Mouse (Mus musculus) lung, embryonic 14.5 days (tissue): Measurements from ENCODE around the gene Grin2a. TPM values are rescaled to one million over a fixed set of nuclear protein-coding genes. Genes with fewer than 3 reads are reported as not detected.

Experiments
- ATAC-seq: fragments of 200-750 bp; cut with Nextera tagmentation; 2 replicates; pipeline ENCODE4 v1.8.0; 2017; ENCODE audit warnings: mild to moderate bottlenecking, moderate TSS enrichment, moderate library complexity; ENCODE audit not compliant: insufficient read depth
- DNase-seq: peaks from one replicate; pipeline ENCODE4 v3.0.0-alpha.2; 2015
- H3K27ac ChIP-seq: fragments of 300-500 bp; sonication (generic); 2 replicates; pipeline ENCODE4 v1.5.1; 2014; ENCODE audit warnings: low read depth, mild to moderate bottlenecking, moderate library complexity
- H3K27me3 ChIP-seq: fragments of 300-500 bp; sonication (generic); 2 replicates; pipeline ENCODE4 v1.6.1; 2014; ENCODE audit warnings: low read length, control low read depth; ENCODE audit not compliant: insufficient read depth
- H3K36me3 ChIP-seq: fragments of 300-500 bp; sonication (generic); 2 replicates; pipeline ENCODE4 v1.6.1; 2014; ENCODE audit warnings: control low read depth; ENCODE audit not compliant: insufficient read depth
- H3K4me1 ChIP-seq: fragments of 300-500 bp; sonication (generic); 2 replicates; pipeline ENCODE4 v1.6.1; 2014; ENCODE audit warnings: antibody characterized with exemption, control low read depth; ENCODE audit not compliant: insufficient read depth
- H3K4me2 ChIP-seq: fragments of 300-500 bp; sonication (generic); 2 replicates; pipeline ENCODE4 v1.6.1; 2014; ENCODE audit warnings: mild to moderate bottlenecking
- H3K4me3 ChIP-seq: fragments of 300-500 bp; sonication (generic); 2 replicates; pipeline ENCODE4 v1.5.1; 2014; ENCODE audit warnings: low read depth, low read length
- H3K9ac ChIP-seq: fragments of 300-500 bp; sonication (generic); 2 replicates; pipeline ENCODE4 v1.6.1; 2014
- H3K9me3 ChIP-seq: fragments of 300-500 bp; sonication (generic); 2 replicates; pipeline ENCODE4 v1.6.1; 2016; ENCODE audit warnings: low read depth, low read length, control low read depth
- CTCF ChIP-seq: IDR thresholded peaks from 2 replicates; pipeline ENCODE4 v1.5.1; 2016; ENCODE audit warnings: antibody characterized with exemption, low read depth
- WGBS: fragments of 180-500 bp; shearing (Covaris S2); extraction: QIAGEN DNeasy Blood & Tissue Kit; methylation state at CpG from one replicate; pipeline ENCODE4 v1.1.7; 2014; 5-methylcytosine and 5-hydroxymethylcytosine counted together
- polyA plus RNA-seq: library from polyadenylated mRNA; unstranded; fragments of >200 nt; fragmentation: Nextera tagmentation; extraction: Ambion mirVana; gene quantifications from 2 replicates; pipeline ENCODE4 v1.2.1, GENCODE M21; 2014

Gene Grin2a
- polyA plus RNA-seq, 1 experiment from 2014 or later = 0.01 TPM

DNA sequence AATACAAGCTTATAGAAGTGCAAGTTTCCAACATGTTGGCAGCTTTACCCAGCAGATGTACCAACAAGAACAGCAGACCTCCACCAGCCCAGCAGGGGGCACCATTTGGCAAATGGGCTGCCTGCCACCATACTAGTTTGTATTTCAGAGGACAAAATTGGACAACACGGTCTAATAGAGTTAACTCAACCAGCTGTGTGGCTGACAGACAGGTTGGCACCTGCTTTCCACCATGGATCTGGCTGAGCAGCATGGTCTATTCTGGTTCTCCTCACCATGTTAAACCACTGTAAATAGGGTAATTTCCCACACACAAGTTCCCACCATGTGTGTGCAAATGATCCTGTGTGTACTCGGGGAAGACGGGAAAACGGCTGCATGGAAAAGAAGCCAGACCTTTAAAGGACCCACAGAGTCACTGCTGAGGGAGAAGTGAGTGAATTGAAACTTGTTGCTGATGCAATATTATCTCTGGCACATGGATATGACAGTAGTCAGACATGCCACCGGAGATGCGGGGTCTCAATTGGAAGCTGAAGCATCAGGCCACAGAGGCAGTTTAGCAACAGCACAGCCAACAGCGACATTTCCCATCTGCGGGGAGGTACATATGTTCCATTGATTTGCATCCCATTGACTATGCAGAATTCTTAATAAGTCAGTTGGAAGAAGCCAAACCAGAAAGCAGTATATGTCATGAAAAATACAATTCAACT lies 259.8 kb downstream of the Grin2a start:
- Histone ChIP-seq H3K27me3 (no peaks in the 10 kb centered on the region), H3K9me3 (no peaks in the 10 kb centered on the region), H3K4me2 (no peak overlapping the region), H3K4me1 (no peaks in the 10 kb centered on the region), H3K36me3 (no peaks in the 10 kb centered on the region), H3K9ac (no peak overlapping the region), H3K27ac (no peak overlapping the region), H3K4me3 (no peak overlapping the region)
- ATAC-seq = no peak
- 80% methylated on average over 8 of the region's 8 CpGs for WGBS
- TF ChIP-seq CTCF = no peak; the same call in 1 of the 2 replicates
- DNase-seq = no peak

DNA sequence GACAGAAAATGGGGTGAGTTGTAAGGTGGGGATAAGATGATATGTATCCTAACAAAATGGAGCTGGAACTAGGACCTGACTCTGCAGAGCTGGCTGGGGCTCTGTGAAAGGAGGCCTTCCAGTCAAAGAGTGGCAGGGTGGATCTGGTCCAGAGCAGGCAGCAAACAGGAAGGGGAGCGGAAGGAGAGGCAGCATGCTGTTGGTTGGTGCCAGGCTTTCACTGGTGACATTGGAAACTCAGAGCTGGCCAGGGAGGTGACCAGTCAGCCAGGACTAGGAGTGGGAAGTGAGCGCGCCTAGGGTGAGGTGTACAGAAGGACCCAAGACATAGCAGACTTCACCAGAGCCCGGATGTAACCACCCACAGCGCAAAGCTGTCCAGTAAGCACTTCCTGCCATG lies 267.8 kb downstream of the Grin2a start:
- Histone ChIP-seq H3K4me3 (no peak overlapping the region), H3K4me2 (no peak overlapping the region), H3K27me3 (no peaks in the 10 kb centered on the region), H3K9me3 (no peaks in the 10 kb centered on the region), H3K36me3 (no peaks in the 10 kb centered on the region), H3K9ac (no peak overlapping the region), H3K27ac (no peak overlapping the region), H3K4me1 (no peaks in the 10 kb centered on the region)
- ATAC-seq (no peak), DNase-seq (no peak)
- TF ChIP-seq CTCF = no peak
- 96% methylated on average over 5 of the region's 5 CpGs for WGBS

DNA sequence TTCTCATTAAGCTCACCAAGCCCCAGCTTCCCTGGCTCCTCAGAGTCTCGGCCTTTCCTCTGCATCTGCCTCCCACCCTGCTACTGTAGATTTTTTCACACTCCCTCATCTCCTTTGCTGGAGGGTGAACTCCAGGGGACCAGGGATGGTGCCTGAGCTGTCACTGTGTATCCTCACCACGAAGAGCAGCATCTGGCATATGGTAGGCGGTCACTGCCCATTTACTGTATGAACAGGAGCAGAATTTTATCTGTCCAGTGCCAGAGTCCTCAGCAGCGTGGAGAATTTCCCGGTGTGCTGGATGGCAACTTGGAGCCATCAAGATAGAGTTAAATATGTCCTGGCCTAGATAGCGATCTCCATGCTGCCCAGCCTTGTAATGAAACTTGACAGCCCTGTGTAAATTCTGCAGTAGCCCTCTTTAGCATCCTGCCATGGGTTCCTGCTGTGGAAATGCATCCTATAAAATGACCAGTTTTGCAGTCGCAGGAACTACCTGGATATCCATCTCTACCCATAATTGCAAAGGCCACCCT lies 269.7 kb downstream of the Grin2a start:
- DNase-seq = no peak
- Histone ChIP-seq H3K4me1 (no peaks in the 10 kb centered on the region), H3K36me3 (no peaks in the 10 kb centered on the region), H3K27ac (no peak overlapping the region), H3K4me2 (no peak overlapping the region), H3K9me3 (no peaks in the 10 kb centered on the region), H3K9ac (no peak overlapping the region), H3K27me3 (no peaks in the 10 kb centered on the region), H3K4me3 (no peak overlapping the region)
- WGBS = 75% methylated on average over 7 of the region's 7 CpGs
- no peak for TF ChIP-seq CTCF
- no peak for ATAC-seq

DNA sequence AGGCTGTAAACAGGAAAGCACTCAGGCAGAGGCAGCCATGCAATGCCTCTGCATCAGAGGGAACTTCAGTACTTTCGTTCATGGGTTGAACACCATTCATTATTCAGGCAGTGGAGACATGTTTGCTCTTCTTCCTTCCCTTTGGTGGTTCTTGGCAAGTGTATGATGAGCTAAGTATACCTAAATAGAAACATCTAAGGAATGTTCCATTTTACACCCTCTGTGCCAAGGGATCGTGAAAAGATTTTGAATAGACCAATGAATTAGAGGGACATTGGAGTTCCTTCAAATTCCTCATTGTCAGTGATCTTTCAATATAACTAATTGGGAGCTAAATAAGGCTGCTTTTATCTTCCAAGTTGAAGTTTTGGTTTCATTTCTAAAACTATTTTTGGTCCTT lies 284.0 kb downstream of the Grin2a start:
- H3K9ac ChIP-seq = no peak overlapping the region
- H3K4me1 ChIP-seq = no peaks in the 10 kb centered on the region
- H3K4me3 ChIP-seq = no peak overlapping the region
- no peaks in the 10 kb centered on the region for H3K36me3 ChIP-seq
- H3K4me2 ChIP-seq = no peak overlapping the region
- ATAC-seq (no peak), DNase-seq (no peak)
- no peaks in the 10 kb centered on the region for H3K27me3 ChIP-seq
- no peaks in the 10 kb centered on the region for H3K9me3 ChIP-seq
- TF ChIP-seq CTCF = no peak
- WGBS = 84% methylated on average over 2 of the region's 2 CpGs
- H3K27ac ChIP-seq = no peak overlapping the region

DNA sequence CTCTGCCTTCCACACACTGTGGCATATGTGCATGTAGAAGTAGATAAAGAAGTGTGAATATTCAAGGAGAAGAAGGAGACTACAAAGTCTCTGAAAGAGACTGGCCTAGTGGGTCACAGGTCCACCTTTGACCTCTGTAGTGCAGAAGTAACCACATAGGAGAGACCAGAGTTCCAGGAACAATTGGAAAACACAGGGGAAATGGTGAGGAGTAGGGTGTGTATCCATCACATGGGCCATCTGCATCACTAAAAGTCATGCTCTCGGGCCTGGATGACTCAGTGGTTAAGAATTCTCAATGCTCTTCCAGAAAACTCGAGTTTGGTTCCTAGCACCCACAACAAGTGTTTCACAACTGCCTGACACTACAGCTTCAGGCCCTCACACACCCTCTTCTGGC lies 285.4 kb downstream of the Grin2a start:
- Histone ChIP-seq H3K36me3 (no peaks in the 10 kb centered on the region), H3K27me3 (no peaks in the 10 kb centered on the region), H3K4me2 (no peak overlapping the region), H3K4me3 (no peak overlapping the region), H3K27ac (no peak overlapping the region), H3K4me1 (no peaks in the 10 kb centered on the region), H3K9ac (no peak overlapping the region), H3K9me3 (no peaks in the 10 kb centered on the region)
- no peak for DNase-seq
- WGBS = 62% methylated on average over 2 of the region's 2 CpGs
- no peak for ATAC-seq
- TF ChIP-seq CTCF = no peak

DNA sequence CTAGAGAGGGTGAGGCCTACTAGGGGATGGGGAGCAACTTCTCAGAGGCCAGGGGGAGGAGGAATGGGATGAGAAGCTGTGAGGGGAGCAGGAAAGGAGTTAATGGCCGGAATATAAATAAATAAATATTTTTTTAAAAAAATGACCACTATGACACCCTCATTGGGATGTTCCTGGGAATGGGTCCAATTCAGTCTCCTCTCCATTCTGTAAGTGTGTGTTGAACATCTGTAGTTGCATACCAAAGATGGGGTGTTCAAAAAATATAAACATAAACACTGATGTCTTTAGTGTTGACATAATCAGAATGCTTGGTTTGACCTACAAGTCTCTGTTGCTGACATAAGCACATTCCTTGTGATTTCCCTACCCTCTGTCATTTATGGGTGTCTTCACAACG lies 298.2 kb downstream of the Grin2a start:
- Histone ChIP-seq H3K4me1 (no peaks in the 10 kb centered on the region), H3K27me3 (no peaks in the 10 kb centered on the region), H3K4me2 (no peak overlapping the region), H3K27ac (no peak overlapping the region), H3K36me3 (no peaks in the 10 kb centered on the region), H3K9me3 (no peaks in the 10 kb centered on the region), H3K9ac (no peak overlapping the region), H3K4me3 (no peak overlapping the region)
- ATAC-seq (peak; percentile 24; the same call in 1 of the 2 replicates), DNase-seq (peak; percentile 27)
- TF ChIP-seq CTCF = no peak
- WGBS = 49% methylated on average over 2 of the region's 2 CpGs

DNA sequence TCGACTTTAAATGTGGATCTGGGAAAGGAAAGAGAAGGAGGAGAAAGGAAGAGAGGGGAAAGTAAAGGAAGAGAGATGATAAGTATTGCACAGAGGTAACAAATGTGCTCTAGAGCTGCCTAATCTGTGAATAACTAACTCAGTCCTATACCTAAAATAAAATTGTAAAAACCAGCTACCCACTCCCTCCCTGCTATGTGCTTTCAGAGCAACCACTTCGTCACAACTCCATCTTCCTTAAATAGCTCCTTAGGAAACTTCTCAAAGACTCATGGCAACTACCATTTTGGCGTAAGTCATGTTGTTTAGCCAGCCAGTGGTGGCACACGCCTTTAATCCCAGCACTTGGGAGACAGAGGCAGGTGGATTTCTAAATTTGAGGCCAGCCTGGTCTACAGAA lies 301.3 kb downstream of the Grin2a start:
- no peak overlapping the region for H3K9ac ChIP-seq
- TF ChIP-seq CTCF = no peak
- H3K4me2 ChIP-seq = no peak overlapping the region
- DNase-seq (no peak), ATAC-seq (no peak)
- no peaks in the 10 kb centered on the region for H3K27me3 ChIP-seq
- no peak overlapping the region for H3K4me3 ChIP-seq
- WGBS = 64% methylated on average over 4 of the region's 4 CpGs
- no peaks in the 10 kb centered on the region for H3K4me1 ChIP-seq
- H3K27ac ChIP-seq = no peak overlapping the region
- no peaks in the 10 kb centered on the region for H3K9me3 ChIP-seq
- H3K36me3 ChIP-seq = no peaks in the 10 kb centered on the region
